Mouse (Mus musculus): ENCODE measurements around the gene Ctbs. TPM values are rescaled to one million over a fixed set of nuclear protein-coding genes. Genes with fewer than 3 reads are reported as not detected.

Gene Ctbs
- polyA plus RNA-seq, 1 experiment from 2014 or later = 6.0 TPM

GRCm38 (mm10) chr3:146412008-146412407 lies 37.6 kb upstream of the Ctbs start:
- no peak overlapping the region for H3K9ac ChIP-seq (ENCODE audit: low read length)
- no peak overlapping the region for H3K4me3 ChIP-seq (ENCODE audit: low read depth, low read length)
- no peaks in the 10 kb centered on the region for H3K9me3 ChIP-seq (ENCODE audit: control insufficient read depth, low read length)
- H3K4me2 ChIP-seq (ENCODE audit: low read depth, low read length, severe bottlenecking) = no peak overlapping the region
- ATAC-seq (replicated peaks; ENCODE audit: low FRiP score) = 0 out of 2 replicates have a peak, but pooled peaks have one; percentile 36
- DNase-seq (ENCODE audit: low spot score) = no peak
- H3K4me1 ChIP-seq (replicated peaks; ENCODE audit: control insufficient read depth, insufficient read depth, low read length) = 0 out of 2 replicates have a peak, but pooled peaks cover 4% of the 10 kb centered on the region
- no peak overlapping the region for H3K27ac ChIP-seq (ENCODE audit: low read depth, low read length)
- no peaks in the 10 kb centered on the region for H3K36me3 ChIP-seq (ENCODE audit: control insufficient read depth, insufficient read depth, low read length)
- 89% methylated on average over 2 of the region's 2 CpGs for WGBS
- H3K27me3 ChIP-seq (ENCODE audit: control insufficient read depth, insufficient read depth, low read length) = no peaks in the 10 kb centered on the region

- no peak overlapping the region for H3K9ac ChIP-seq (ENCODE audit: low read length)
- 0 out of 2 replicates have a peak, but pooled peaks cover 4% of the 10 kb centered on the region for H3K4me1 ChIP-seq (replicated peaks; ENCODE audit: control insufficient read depth, insufficient read depth, low read length)
- ATAC-seq (replicated peaks; ENCODE audit: low FRiP score) = no peak
- no peak overlapping the region for H3K4me3 ChIP-seq (ENCODE audit: low read depth, low read length)
- no peaks in the 10 kb centered on the region for H3K27me3 ChIP-seq (ENCODE audit: control insufficient read depth, insufficient read depth, low read length)
- DNase-seq (ENCODE audit: low spot score) = no peak
- H3K9me3 ChIP-seq (ENCODE audit: control insufficient read depth, low read length) = no peaks in the 10 kb centered on the region
- H3K4me2 ChIP-seq (ENCODE audit: low read depth, low read length, severe bottlenecking) = no peak overlapping the region
- H3K27ac ChIP-seq (ENCODE audit: low read depth, low read length) = no peak overlapping the region
- WGBS = 96% methylated on average over 7 of the region's 7 CpGs
- no peaks in the 10 kb centered on the region for H3K36me3 ChIP-seq (ENCODE audit: control insufficient read depth, insufficient read depth, low read length)
These were observed 37.1 kb upstream of the Ctbs start for GRCm38 (mm10) chr3:146412480-146412879.

- no peak overlapping the region for H3K27ac ChIP-seq (ENCODE audit: low read depth, low read length)
- no peaks in the 10 kb centered on the region for H3K27me3 ChIP-seq (ENCODE audit: control insufficient read depth, insufficient read depth, low read length)
- ATAC-seq (replicated peaks; ENCODE audit: low FRiP score) = no peak
- 94% methylated on average over 13 of the region's 13 CpGs for WGBS
- no peak for DNase-seq (ENCODE audit: low spot score)
- no peak overlapping the region for H3K4me3 ChIP-seq (ENCODE audit: low read depth, low read length)
- H3K9ac ChIP-seq (ENCODE audit: low read length) = no peak overlapping the region
- no peaks in the 10 kb centered on the region for H3K9me3 ChIP-seq (ENCODE audit: control insufficient read depth, low read length)
- H3K4me2 ChIP-seq (ENCODE audit: low read depth, low read length, severe bottlenecking) = no peak overlapping the region
- H3K36me3 ChIP-seq (ENCODE audit: control insufficient read depth, insufficient read depth, low read length) = no peaks in the 10 kb centered on the region
- H3K4me1 ChIP-seq (replicated peaks; ENCODE audit: control insufficient read depth, insufficient read depth, low read length) = 0 out of 2 replicates have a peak, but pooled peaks cover 4% of the 10 kb centered on the region
These were observed 36.6 kb upstream of the Ctbs start for GRCm38 (mm10) chr3:146413016-146413415.

- no peak for ATAC-seq (replicated peaks; ENCODE audit: low FRiP score)
- 94% methylated on average over 4 of the region's 4 CpGs for WGBS
- H3K9me3 ChIP-seq (ENCODE audit: control insufficient read depth, low read length) = no peaks in the 10 kb centered on the region
- no peaks in the 10 kb centered on the region for H3K27me3 ChIP-seq (ENCODE audit: control insufficient read depth, insufficient read depth, low read length)
- no peak for DNase-seq (ENCODE audit: low spot score)
- no peak overlapping the region for H3K27ac ChIP-seq (ENCODE audit: low read depth, low read length)
- H3K4me3 ChIP-seq (ENCODE audit: low read depth, low read length) = no peak overlapping the region
- H3K9ac ChIP-seq (ENCODE audit: low read length) = no peak overlapping the region
- H3K36me3 ChIP-seq (ENCODE audit: control insufficient read depth, insufficient read depth, low read length) = no peaks in the 10 kb centered on the region
- H3K4me2 ChIP-seq (ENCODE audit: low read depth, low read length, severe bottlenecking) = no peak overlapping the region
- 0 out of 2 replicates have a peak, but pooled peaks cover 4% of the 10 kb centered on the region for H3K4me1 ChIP-seq (replicated peaks; ENCODE audit: control insufficient read depth, insufficient read depth, low read length)
These were observed 35.6 kb upstream of the Ctbs start for GRCm38 (mm10) chr3:146413992-146414391.

- H3K27me3 ChIP-seq (ENCODE audit: control insufficient read depth, insufficient read depth, low read length) = no peaks in the 10 kb centered on the region
- no peak for ATAC-seq (replicated peaks; ENCODE audit: low FRiP score)
- DNase-seq (ENCODE audit: low spot score) = no peak
- peaks cover 3% of the 10 kb centered on the region; the same call in 1 of the 2 replicates for H3K36me3 ChIP-seq (ENCODE audit: control insufficient read depth, insufficient read depth, low read length)
- H3K4me1 ChIP-seq (replicated peaks; ENCODE audit: control insufficient read depth, insufficient read depth, low read length) = 0 out of 2 replicates have a peak, but pooled peaks cover 4% of the 10 kb centered on the region
- H3K27ac ChIP-seq (ENCODE audit: low read depth, low read length) = no peak overlapping the region
- no peak overlapping the region for H3K4me2 ChIP-seq (ENCODE audit: low read depth, low read length, severe bottlenecking)
- no peak overlapping the region for H3K4me3 ChIP-seq (ENCODE audit: low read depth, low read length)
- H3K9me3 ChIP-seq (ENCODE audit: control insufficient read depth, low read length) = no peaks in the 10 kb centered on the region
- 91% methylated on average over 12 of the region's 12 CpGs for WGBS
- H3K9ac ChIP-seq (ENCODE audit: low read length) = no peak overlapping the region
These were observed 35.0 kb upstream of the Ctbs start for GRCm38 (mm10) chr3:146414555-146414954.

GRCm38 (mm10) chr3:146417873-146418272 lies 31.7 kb upstream of the Ctbs start:
- DNase-seq (ENCODE audit: low spot score) (no peak), ATAC-seq (replicated peaks; ENCODE audit: low FRiP score) (no peak)
- Histone ChIP-seq H3K27me3 (ENCODE audit: control insufficient read depth, insufficient read depth, low read length) (no peaks in the 10 kb centered on the region), H3K4me3 (ENCODE audit: low read depth, low read length) (no peak overlapping the region), H3K36me3 (ENCODE audit: control insufficient read depth, insufficient read depth, low read length) (peaks cover 3% of the 10 kb centered on the region; the same call in 1 of the 2 replicates), H3K4me1 (replicated peaks; ENCODE audit: control insufficient read depth, insufficient read depth, low read length) (0 out of 2 replicates have a peak, but pooled peaks cover 2% of the 10 kb centered on the region), H3K27ac (ENCODE audit: low read depth, low read length) (no peak overlapping the region), H3K9me3 (ENCODE audit: control insufficient read depth, low read length) (no peaks in the 10 kb centered on the region), H3K4me2 (ENCODE audit: low read depth, low read length, severe bottlenecking) (no peak overlapping the region), H3K9ac (ENCODE audit: low read length) (no peak overlapping the region)
- WGBS = 95% methylated on average over 8 of the region's 8 CpGs

- 90% methylated on average over 7 of the region's 7 CpGs for WGBS
- Histone ChIP-seq H3K4me2 (ENCODE audit: low read depth, low read length, severe bottlenecking) (no peak overlapping the region), H3K4me1 (replicated peaks; ENCODE audit: control insufficient read depth, insufficient read depth, low read length) (0 out of 2 replicates have a peak, but pooled peaks cover 2% of the 10 kb centered on the region), H3K9me3 (ENCODE audit: control insufficient read depth, low read length) (no peaks in the 10 kb centered on the region), H3K27ac (ENCODE audit: low read depth, low read length) (no peak overlapping the region), H3K36me3 (ENCODE audit: control insufficient read depth, insufficient read depth, low read length) (peaks cover 3% of the 10 kb centered on the region; the same call in 1 of the 2 replicates), H3K4me3 (ENCODE audit: low read depth, low read length) (no peak overlapping the region), H3K9ac (ENCODE audit: low read length) (no peak overlapping the region), H3K27me3 (ENCODE audit: control insufficient read depth, insufficient read depth, low read length) (no peaks in the 10 kb centered on the region)
- DNase-seq (ENCODE audit: low spot score) (no peak), ATAC-seq (replicated peaks; ENCODE audit: low FRiP score) (no peak)
These were observed 30.7 kb upstream of the Ctbs start for GRCm38 (mm10) chr3:146418901-146419300.

- ATAC-seq (replicated peaks; ENCODE audit: low FRiP score) (no peak), DNase-seq (ENCODE audit: low spot score) (no peak)
- no peak overlapping the region for H3K4me2 ChIP-seq (ENCODE audit: low read depth, low read length, severe bottlenecking)
- H3K27me3 ChIP-seq (ENCODE audit: control insufficient read depth, insufficient read depth, low read length) = no peaks in the 10 kb centered on the region
- H3K27ac ChIP-seq (ENCODE audit: low read depth, low read length) = no peak overlapping the region
- peaks cover 3% of the 10 kb centered on the region; the same call in 1 of the 2 replicates for H3K36me3 ChIP-seq (ENCODE audit: control insufficient read depth, insufficient read depth, low read length)
- H3K9ac ChIP-seq (ENCODE audit: low read length) = no peak overlapping the region
- 91% methylated on average over 9 of the region's 9 CpGs for WGBS
- no peaks in the 10 kb centered on the region for H3K9me3 ChIP-seq (ENCODE audit: control insufficient read depth, low read length)
- no peak overlapping the region for H3K4me3 ChIP-seq (ENCODE audit: low read depth, low read length)
- H3K4me1 ChIP-seq (replicated peaks; ENCODE audit: control insufficient read depth, insufficient read depth, low read length) = 0 out of 2 replicates have a peak, but pooled peaks cover 2% of the 10 kb centered on the region
These were observed 30.1 kb upstream of the Ctbs start for GRCm38 (mm10) chr3:146419534-146419933.

GRCm38 (mm10) chr3:146419992-146420537 lies 29.5 kb upstream of the Ctbs start:
- 93% methylated on average over 15 of the region's 15 CpGs for WGBS
- Histone ChIP-seq H3K4me1 (replicated peaks; ENCODE audit: control insufficient read depth, insufficient read depth, low read length) (0 out of 2 replicates have a peak, but pooled peaks cover 2% of the 10 kb centered on the region), H3K36me3 (ENCODE audit: control insufficient read depth, insufficient read depth, low read length) (peaks cover 3% of the 10 kb centered on the region; the same call in 1 of the 2 replicates), H3K9ac (ENCODE audit: low read length) (no peak overlapping the region), H3K4me3 (ENCODE audit: low read depth, low read length) (no peak overlapping the region), H3K27ac (ENCODE audit: low read depth, low read length) (no peak overlapping the region), H3K27me3 (ENCODE audit: control insufficient read depth, insufficient read depth, low read length) (no peaks in the 10 kb centered on the region), H3K9me3 (ENCODE audit: control insufficient read depth, low read length) (no peaks in the 10 kb centered on the region), H3K4me2 (ENCODE audit: low read depth, low read length, severe bottlenecking) (no peak overlapping the region)
- no peak for ATAC-seq (replicated peaks; ENCODE audit: low FRiP score)
- DNase-seq (ENCODE audit: low spot score) = no peak
